12 mouse cellular contexts compared by ENCODE assay signal in genomic region chr17:87826909-87827308, GRCm38 (mm10). TPM values are rescaled to one million over a fixed set of nuclear protein-coding genes. Genes with fewer than 3 reads are reported as not detected.
DNase-seq lines count a peak whose midpoint lies in the region; ATAC-seq lines count a peak whose summit lies in the region.
"Had no signal": no experiment of that assay in that cellular context is flagged by ENCODE, and none has a peak within 500 bp of the region (broad histone marks: within the 10 kb centered on the region; RNA-seq: fewer than 3 reads in every experiment).

No protein-coding gene starts in this region.

- no peak overlapping the region for H3K27ac ChIP-seq in forebrain, embryonic 11.5 days (ENCODE audit: low read depth, low read length)
- H3K27ac ChIP-seq in forebrain, embryonic 16.5 days (ENCODE audit: low read length), result no peak overlapping the region
- H3K27ac ChIP-seq in neural tube, embryonic 12.5 days, result no peak overlapping the region
- H3K27ac ChIP-seq in limb, embryonic 10.5 days, result no peak overlapping the region
- H3K27ac ChIP-seq: liver, embryonic 15.5 days had no signal

- no peaks in the 10 kb centered on the region for H3K36me3 ChIP-seq in forebrain, embryonic 11.5 days (ENCODE audit: control insufficient read depth, insufficient read depth, low read length)
- H3K36me3 ChIP-seq in forebrain, embryonic 16.5 days (ENCODE audit: control insufficient read depth, insufficient read depth), result no peaks in the 10 kb centered on the region
- H3K36me3 ChIP-seq in neural tube, embryonic 12.5 days, result no peaks in the 10 kb centered on the region
- no peaks in the 10 kb centered on the region for H3K36me3 ChIP-seq in limb, embryonic 10.5 days
- H3K36me3 ChIP-seq: liver, embryonic 15.5 days had no signal

- H3K4me3 ChIP-seq in forebrain, embryonic 11.5 days (ENCODE audit: low read depth, low read length), result no peak overlapping the region
- no peak overlapping the region for H3K4me3 ChIP-seq in forebrain, embryonic 16.5 days (replicated peaks; ENCODE audit: low read length)
- H3K4me3 ChIP-seq in neural tube, embryonic 12.5 days, result no peak overlapping the region
- no peak overlapping the region for H3K4me3 ChIP-seq in limb, embryonic 10.5 days
- H3K4me3 ChIP-seq: liver, embryonic 15.5 days had no signal

- H3K4me1 ChIP-seq in forebrain, embryonic 11.5 days (replicated peaks; ENCODE audit: control insufficient read depth, insufficient read depth, low read length), result 0 out of 2 replicates have a peak, but pooled peaks cover 4% of the 10 kb centered on the region
- no peaks in the 10 kb centered on the region for H3K4me1 ChIP-seq in forebrain, embryonic 16.5 days (replicated peaks; ENCODE audit: control insufficient read depth, insufficient read depth, low read length)
- peaks cover 10% of the 10 kb centered on the region; the same call in 1 of the 2 replicates for H3K4me1 ChIP-seq in neural tube, embryonic 12.5 days
- H3K4me1 ChIP-seq in limb, embryonic 10.5 days, result peaks cover 15% of the 10 kb centered on the region
- H3K4me1 ChIP-seq: liver, embryonic 15.5 days had no signal

- H3K9me3 ChIP-seq in forebrain, embryonic 11.5 days (ENCODE audit: control insufficient read depth, low read length), result no peaks in the 10 kb centered on the region
- H3K9me3 ChIP-seq in forebrain, embryonic 16.5 days (ENCODE audit: control insufficient read depth, low read length), result no peaks in the 10 kb centered on the region
- no peaks in the 10 kb centered on the region for H3K9me3 ChIP-seq in neural tube, embryonic 12.5 days
- H3K9me3 ChIP-seq in limb, embryonic 10.5 days (replicated peaks), result no peaks in the 10 kb centered on the region
- H3K9me3 ChIP-seq: liver, embryonic 15.5 days had no signal

- H3K9ac ChIP-seq in forebrain, embryonic 11.5 days (ENCODE audit: low read length), result no peak overlapping the region
- no peak overlapping the region for H3K9ac ChIP-seq in forebrain, embryonic 16.5 days (replicated peaks; ENCODE audit: low read depth, low read length)
- H3K9ac ChIP-seq in neural tube, embryonic 12.5 days, result no peak overlapping the region
- H3K9ac ChIP-seq: liver, embryonic 15.5 days had no signal

- peaks cover 2% of the 10 kb centered on the region; the same call in 1 of the 2 replicates for H3K27me3 ChIP-seq in forebrain, embryonic 11.5 days (ENCODE audit: control insufficient read depth, insufficient read depth, low read length)
- no peaks in the 10 kb centered on the region for H3K27me3 ChIP-seq in forebrain, embryonic 16.5 days (replicated peaks; ENCODE audit: control insufficient read depth, insufficient read depth, low read length)
- H3K27me3 ChIP-seq in neural tube, embryonic 12.5 days (replicated peaks), result peaks cover 5% of the 10 kb centered on the region; the same call in 1 of the 2 replicates
- H3K27me3 ChIP-seq in limb, embryonic 10.5 days (ENCODE audit: low read depth, poor library complexity, severe bottlenecking), result peaks cover 34% of the 10 kb centered on the region

- WGBS in forebrain, embryonic 11.5 days, result 35% methylated on average over 12 of the region's 12 CpGs
- 27% methylated on average over 12 of the region's 12 CpGs for WGBS in forebrain, embryonic 16.5 days
- 19% methylated on average over 12 of the region's 12 CpGs for WGBS in neural tube, embryonic 12.5 days
- 18% methylated on average over 12 of the region's 12 CpGs for WGBS in limb, embryonic 10.5 days

- no peak overlapping the region for H3K4me2 ChIP-seq in forebrain, embryonic 11.5 days (ENCODE audit: low read depth, low read length, severe bottlenecking)
- H3K4me2 ChIP-seq in forebrain, embryonic 16.5 days (ENCODE audit: low read length), result no peak overlapping the region
- peak overlapping the region; percentile 12 for H3K4me2 ChIP-seq in neural tube, embryonic 12.5 days (replicated peaks)
- H3K4me2 ChIP-seq: liver, embryonic 15.5 days had no signal

- ATAC-seq in forebrain, embryonic 11.5 days (replicated peaks; ENCODE audit: low FRiP score), result 0 out of 2 replicates have a peak, but pooled peaks have one; percentile 39
- no peak for ATAC-seq in forebrain, embryonic 16.5 days
- 0 out of 2 replicates have a peak, but pooled peaks have one; percentile 39 for ATAC-seq in neural tube, embryonic 12.5 days (ENCODE audit: low FRiP score, low read depth)

- no peak for DNase-seq in forebrain, embryonic 11.5 days (ENCODE audit: low spot score)
- DNase-seq in neural tube, embryonic 10.5 days (ENCODE audit: extremely low spot score, low spot score), result no peak
- peak; percentile 30 for DNase-seq in limb, embryonic 10.5 days (ENCODE audit: low spot score)
- peak; percentile 42 for DNase-seq in telencephalon, adult 2 months (ENCODE audit: low read depth, low spot score)
- no peak for DNase-seq in lung, postnatal 10 days
- DNase-seq in adrenal gland, postnatal 4 days (ENCODE audit: low spot score in 2 of 2), result no peak
- DNase-seq: kidney, adult 18-20 months had no signal

RNA-seq across cellular contexts. Expression of gene Kcnk12, which starts 29.1 kb away (rescaled TPM):
- polyA plus RNA-seq in forebrain, embryonic 11.5 days (2014; fragmentation: Nextera tagmentation; extraction: Ambion mirVana), result 0.13 TPM in 1 of 2 replicates, not detected in the other
- 0.82 and 1.3 TPM in 2 replicates for polyA plus RNA-seq in forebrain, embryonic 16.5 days (2015; fragmentation: Nextera tagmentation; extraction: Ambion mirVana)
- 0.32 and 0.49 TPM in 2 replicates for polyA plus RNA-seq in neural tube, embryonic 12.5 days (2016; fragmentation: Nextera tagmentation; extraction: Ambion mirVana)
- polyA plus RNA-seq in limb, embryonic 10.5 days (2016; fragmentation: Nextera tagmentation; extraction: Ambion mirVana), result not detected in 2 replicates
- under 1 TPM; 0.20 to 0.64 TPM for total RNA-seq in adrenal gland, postnatal 4 days (2021)
- total RNA-seq: gastrocnemius, postnatal 4 days; monocyte, adult 5-6 weeks had no signal

Comparison
In these comparisons a context has a peak if more than half of its experiments do, and no peak if none do; other contexts are left out.
1. DNase-seq: peak in limb, embryonic 10.5 days (single experiment) and telencephalon, adult 2 months (single experiment); none in forebrain, embryonic 11.5 days (single experiment), neural tube, embryonic 10.5 days (single experiment), lung, postnatal 10 days (single experiment) and adrenal gland, postnatal 4 days (0 of 2).